Mouse (Mus musculus) neutrophil, adult 5-6 weeks (primary cell): Measurements from ENCODE around the gene Pnn. TPM values are rescaled to one million over a fixed set of nuclear protein-coding genes. Genes with fewer than 3 reads are reported as not detected.
"Not testable (repeated sequence)": the region's sequence is repeated elsewhere in the genome, so short reads cannot be mapped to it uniquely, and the experiment has no call there.

Source experiments
- ATAC-seq: fragments of 151-379, 151-347 bp; 2 replicates; pipeline ENCODE4 v1.8.0; 2017; ENCODE audit warnings: mild to moderate bottlenecking, moderate TSS enrichment; ENCODE audit not compliant: insufficient number of reproducible peaks, poor library complexity, low FRiP score, severe bottlenecking; ENCODE audit errors: extremely low read depth
- total RNA-seq: library from RNA; stranded (forward); fragments of 200-1000 nt; gene quantifications from 2 replicates; pipeline ENCODE4 v1.2.3, GENCODE M21; 2017

Pnn gene
- total RNA-seq = 122 and 141 TPM in 2 replicates

GRCm38 (mm10) chr12:59066448-59067077, at the start of gene Pnn:
TSS of gene Pnn (plus strand) at chr12:59066884.
- peak; percentile 99 for ATAC-seq

GRCm38 (mm10) chr12:59017970-59018369, 48.7 kb upstream of the Pnn start:
- no peak for ATAC-seq

GRCm38 (mm10) chr12:59019891-59020290, 46.8 kb upstream of the Pnn start:
- no peak for ATAC-seq

- ATAC-seq = 0 out of 2 replicates have a peak, but pooled peaks have one; percentile 33
These were observed 45.4 kb upstream of the Pnn start for GRCm38 (mm10) chr12:59021306-59021705.

- 0 out of 2 replicates have a peak, but pooled peaks have one; percentile 33 for ATAC-seq
These were observed 34.6 kb upstream of the Pnn start for GRCm38 (mm10) chr12:59032101-59032500.

- no peak for ATAC-seq
These were observed 27.3 kb upstream of the Pnn start for GRCm38 (mm10) chr12:59039162-59039970.

GRCm38 (mm10) chr12:59039971-59040844, 26.5 kb upstream of the Pnn start:
- ATAC-seq = peak; percentile 26; the same call in 1 of the 2 replicates

GRCm38 (mm10) chr12:59040851-59041250, 25.8 kb upstream of the Pnn start:
- peak; percentile 58; the same call in 1 of the 2 replicates for ATAC-seq

GRCm38 (mm10) chr12:59052470-59052869, 14.2 kb upstream of the Pnn start:
- no peak for ATAC-seq

- no peak for ATAC-seq
These were observed 13.5 kb upstream of the Pnn start for GRCm38 (mm10) chr12:59053166-59053565.

- no peak for ATAC-seq
These were observed 12.7 kb upstream of the Pnn start for GRCm38 (mm10) chr12:59053976-59054375.

GRCm38 (mm10) chr12:59055196-59055850, 11.4 kb upstream of the Pnn start:
- no peak for ATAC-seq

GRCm38 (mm10) chr12:59056222-59056621, 10.5 kb upstream of the Pnn start:
- no peak for ATAC-seq

GRCm38 (mm10) chr12:59058242-59058641, 8.4 kb upstream of the Pnn start:
- not testable (repeated sequence) for ATAC-seq

GRCm38 (mm10) chr12:59060322-59060721, 6.4 kb upstream of the Pnn start:
- no peak for ATAC-seq

- ATAC-seq = peak; percentile 85
These were observed 5.6 kb upstream of the Pnn start, which contains the start of gene Trappc6b for GRCm38 (mm10) chr12:59060993-59061595. TSS of gene Trappc6b (minus strand) at chr12:59061472.

GRCm38 (mm10) chr12:59064837-59065236, 1.8 kb upstream of the Pnn start:
- no peak for ATAC-seq

- no peak for ATAC-seq
These were observed 908 bp upstream of the Pnn start for GRCm38 (mm10) chr12:59065776-59066175.
